Mouse (Mus musculus): ENCODE measurements around the gene Olfr802. TPM values are rescaled to one million over a fixed set of nuclear protein-coding genes. Genes with fewer than 3 reads are reported as not detected.

Olfr802 gene
- polyA plus RNA-seq (2012; rRNA removed): not detected in 2 replicates

DNA sequence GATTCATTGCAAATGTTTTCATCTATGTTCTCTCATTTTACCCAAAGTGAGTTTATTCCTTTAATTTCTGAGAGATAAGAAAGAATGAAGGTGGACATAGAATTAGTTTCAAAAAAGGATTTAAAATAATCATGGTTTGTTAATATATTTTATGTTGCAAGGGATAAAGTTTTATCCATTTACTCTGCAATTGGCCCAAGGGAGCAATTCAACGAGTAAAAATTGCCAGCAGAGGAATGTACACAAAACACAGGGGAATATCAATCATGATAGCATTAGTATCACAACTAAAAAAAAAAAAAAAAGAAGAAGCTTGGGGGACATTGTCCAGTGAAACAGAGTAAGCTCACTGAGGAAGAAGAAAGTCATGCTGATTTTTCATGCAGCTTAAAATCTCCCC is at the start of gene Olfr802:
Gene Olfr802, minus strand, starts transcription at position 101 of the 400 bp plus-strand sequence.

DNA sequence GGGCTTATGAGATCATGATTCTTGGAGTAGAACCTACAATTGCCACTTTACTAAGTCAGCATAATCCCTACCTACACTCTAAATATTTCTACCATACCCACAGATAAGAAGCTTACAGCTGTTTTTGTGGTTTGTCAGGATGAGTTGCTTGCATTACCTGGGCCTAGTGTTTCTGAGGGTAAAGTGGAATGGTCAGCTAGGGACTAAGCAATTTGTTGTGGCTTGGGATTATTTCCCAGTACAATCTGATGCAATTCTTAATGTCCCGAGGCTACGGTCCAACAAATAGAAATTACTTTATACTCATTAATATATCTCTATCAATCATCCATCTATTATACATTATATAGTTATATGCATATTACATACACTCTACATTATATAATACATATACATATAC is 41.3 kb upstream of the Olfr802 start, which contains the start of gene Olfr805:
Gene Olfr805, minus strand, starts transcription at position 101 of the 400 bp plus-strand sequence.

GRCm38 (mm10) chr10:129702910-129703309 is 14.9 kb upstream of the Olfr802 start, which contains the start of gene Olfr804:
TSS of gene Olfr804 (plus strand) at chr10:129703210.

DNA sequence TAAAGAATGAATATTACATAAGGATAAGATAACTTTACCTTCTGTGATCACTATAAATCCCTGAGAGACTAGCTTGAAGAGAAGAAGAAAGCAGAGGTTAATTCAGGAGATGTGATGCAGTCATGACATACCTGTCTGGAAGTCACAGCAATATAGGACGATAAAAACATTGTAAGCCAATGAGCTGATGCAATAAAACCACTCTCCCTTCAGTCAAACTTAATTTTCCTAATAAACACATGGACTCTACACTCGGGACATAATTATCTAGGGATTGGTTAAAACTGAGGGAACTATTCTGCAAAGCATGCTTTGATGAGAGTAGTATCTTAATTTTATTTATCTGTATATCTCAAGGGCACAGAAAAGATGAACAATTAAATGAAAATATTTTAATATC is 6.2 kb upstream of the Olfr802 start, which contains the start of gene Olfr803:
Gene Olfr803, minus strand, starts transcription at position 101 of the 400 bp plus-strand sequence.

DNA sequence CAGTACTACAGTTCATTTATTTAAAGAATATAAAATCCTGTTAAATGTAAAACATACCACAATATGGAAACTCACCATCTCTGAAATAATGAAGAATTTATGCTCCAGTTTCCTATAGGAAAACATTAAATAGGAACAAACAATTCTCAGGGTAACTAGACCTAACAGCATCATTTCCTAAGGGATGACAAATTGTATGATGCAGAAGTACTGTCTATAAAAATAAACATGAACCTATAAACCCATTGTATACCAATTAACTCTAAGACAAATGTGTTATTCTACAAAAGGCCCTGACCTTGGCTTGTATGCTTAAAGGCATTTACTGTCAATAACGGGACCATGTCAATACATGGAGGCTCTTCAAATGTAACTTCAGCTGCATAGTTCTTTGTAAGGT is 14.2 kb downstream of the Olfr802 start, which contains the start of gene Olfr801:
Gene Olfr801, minus strand, starts transcription at position 101 of the 400 bp plus-strand sequence.

GRCm38 (mm10) chr10:129657394-129657793 is 30.6 kb downstream of the Olfr802 start, which contains the start of gene Olfr800:
TSS of gene Olfr800 (plus strand) at chr10:129657694.

GRCm38 (mm10) chr10:129637184-129637583 is 50.8 kb downstream of the Olfr802 start, which contains the start of gene Olfr799:
TSS of gene Olfr799 (plus strand) at chr10:129637484.

DNA sequence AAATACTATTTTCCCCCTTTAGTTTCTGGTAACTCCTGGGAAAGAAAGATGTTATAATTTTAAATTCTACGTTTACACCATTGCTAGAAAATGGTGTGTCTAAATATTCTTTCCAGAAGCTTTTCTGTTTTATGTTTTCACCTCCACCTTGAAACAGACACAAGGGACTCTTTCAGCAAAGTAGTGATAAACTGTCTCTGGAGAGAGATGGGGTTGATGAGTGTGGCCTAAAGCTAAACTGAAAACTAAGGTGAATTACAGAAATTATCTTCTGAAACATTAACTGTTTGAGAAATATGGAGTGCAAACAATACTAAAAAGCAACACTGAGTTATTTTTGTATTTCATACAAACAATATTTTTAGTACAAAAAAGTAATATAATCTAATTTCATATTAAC is 60.1 kb downstream of the Olfr802 start, which contains the start of gene Olfr798:
Gene Olfr798, minus strand, starts transcription at position 101 of the 400 bp plus-strand sequence.

Other genes starting within 250 kb of the Olfr802 start
- not detected in 2 replicates for gene Olfr787, start 226.3 kb downstream of the Olfr802 start, polyA plus RNA-seq (2012; rRNA removed)
- gene Olfr788, start 217.2 kb downstream of the Olfr802 start, polyA plus RNA-seq (2012; rRNA removed): not detected in 2 replicates
- gene Olfr789, start 203.4 kb downstream of the Olfr802 start, polyA plus RNA-seq (2012; rRNA removed): not detected in 2 replicates
- gene Olfr790, start 189.7 kb downstream of the Olfr802 start, polyA plus RNA-seq (2012; rRNA removed): not detected in 2 replicates
- gene Olfr791, start 166.4 kb downstream of the Olfr802 start, polyA plus RNA-seq (2012; rRNA removed): not detected in 2 replicates
- not detected in 2 replicates for gene Olfr792, start 149.0 kb downstream of the Olfr802 start, polyA plus RNA-seq (2012; rRNA removed)
- gene Olfr794, start 120.5 kb downstream of the Olfr802 start, polyA plus RNA-seq (2012; rRNA removed): not detected in 2 replicates
- gene Olfr796, start 75.6 kb downstream of the Olfr802 start, polyA plus RNA-seq (2012; rRNA removed): not detected in 2 replicates
- gene Olfr798, start 60.2 kb downstream of the Olfr802 start, polyA plus RNA-seq (2012; rRNA removed): not detected in 2 replicates
- not detected in 2 replicates for gene Olfr799, start 50.7 kb downstream of the Olfr802 start, polyA plus RNA-seq (2012; rRNA removed)
- gene Olfr800, start 30.5 kb downstream of the Olfr802 start, polyA plus RNA-seq (2012; rRNA removed): not detected in 2 replicates
- not detected in 2 replicates for gene Olfr801, start 14.3 kb downstream of the Olfr802 start, polyA plus RNA-seq (2012; rRNA removed)
- not detected in 2 replicates for gene Olfr803, start 6.1 kb upstream of the Olfr802 start, polyA plus RNA-seq (2012; rRNA removed)
- gene Olfr804, start 15.0 kb upstream of the Olfr802 start, polyA plus RNA-seq (2012; rRNA removed): not detected in 2 replicates
- not detected in 2 replicates for gene Olfr805, start 41.2 kb upstream of the Olfr802 start, polyA plus RNA-seq (2012; rRNA removed)
- gene Olfr806, start 53.8 kb upstream of the Olfr802 start, polyA plus RNA-seq (2012; rRNA removed): not detected in 2 replicates
- not detected in 2 replicates for gene Olfr807, start 69.6 kb upstream of the Olfr802 start, polyA plus RNA-seq (2012; rRNA removed)
- gene Olfr808, start 77.3 kb upstream of the Olfr802 start, polyA plus RNA-seq (2012; rRNA removed): not detected in 2 replicates
- gene Olfr809, start 86.5 kb upstream of the Olfr802 start, polyA plus RNA-seq (2012; rRNA removed): not detected in 2 replicates
- gene Olfr810, start 106.7 kb upstream of the Olfr802 start, polyA plus RNA-seq (2012; rRNA removed): not detected in 2 replicates
- gene Olfr811, start 116.2 kb upstream of the Olfr802 start, polyA plus RNA-seq (2012; rRNA removed): not detected in 2 replicates
- gene Olfr812, start 157.9 kb upstream of the Olfr802 start, polyA plus RNA-seq (2012; rRNA removed): not detected in 2 replicates
- gene Olfr813, start 167.2 kb upstream of the Olfr802 start, polyA plus RNA-seq (2012; rRNA removed): not detected in 2 replicates
- not detected in 2 replicates for gene Olfr814, start 191.7 kb upstream of the Olfr802 start, polyA plus RNA-seq (2012; rRNA removed)
- not detected in 2 replicates for gene Olfr815, start 217.7 kb upstream of the Olfr802 start, polyA plus RNA-seq (2012; rRNA removed)
- not detected in 2 replicates for gene Olfr816, start 227.4 kb upstream of the Olfr802 start, polyA plus RNA-seq (2012; rRNA removed)

All from colon, adult 2 months (tissue).